Mouse (Mus musculus): ENCODE measurements around the gene Tespa1.

GRCm38 (mm10) chr10:130371644-130372043 lies 49.0 kb downstream of the Tespa1 start:
- TF ChIP-seq POLR2A (IDR thresholded peaks at IDR 0.05; ENCODE audit: control insufficient read depth, extremely low read depth, insufficient read depth, low read length, poor library complexity) (no peak), CTCF (IDR thresholded peaks at IDR 0.05; ENCODE audit: borderline replicate concordance, control insufficient read depth, extremely low read depth, insufficient read depth, low read length, poor library complexity) (no peak)
